Mouse (Mus musculus): ENCODE measurements around the gene Ppil1. TPM values are rescaled to one million over a fixed set of nuclear protein-coding genes. Genes with fewer than 3 reads are reported as not detected.

The Ppil1 gene
- polyA plus RNA-seq, 1 experiment from 2014 or later = 151 TPM

DNA sequence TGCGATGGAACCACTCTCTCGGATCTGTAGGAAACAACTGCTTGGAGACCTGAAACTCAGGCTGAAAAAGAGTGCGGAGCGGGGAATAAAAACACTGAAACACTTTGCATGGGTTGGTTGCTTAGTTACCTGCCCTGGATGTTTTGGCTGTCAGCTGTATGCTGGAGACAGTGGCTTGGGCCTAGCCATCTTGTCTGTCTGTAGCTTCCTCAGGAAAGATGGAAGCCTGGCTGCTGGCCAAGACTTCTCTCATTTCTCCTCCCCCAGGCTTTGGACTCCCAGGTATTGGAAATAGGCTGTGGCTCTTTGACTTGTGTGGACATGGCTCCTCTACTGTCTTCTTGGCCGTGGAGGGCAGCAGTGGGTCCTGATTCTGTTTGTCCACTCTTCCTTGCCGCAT lies 37.4 kb upstream of the Ppil1 start:
- H3K9ac ChIP-seq = no peak overlapping the region
- no peak overlapping the region for H3K4me3 ChIP-seq
- no peak overlapping the region for H3K4me2 ChIP-seq
- peaks cover 63% of the 10 kb centered on the region for H3K36me3 ChIP-seq (ENCODE audit: poor library complexity, severe bottlenecking)
- WGBS = 94% methylated on average over 6 of the region's 6 CpGs
- H3K4me1 ChIP-seq = peaks cover 9% of the 10 kb centered on the region; the same call in 1 of the 2 replicates
- no peaks in the 10 kb centered on the region for H3K9me3 ChIP-seq (replicated peaks)
- ATAC-seq = no peak
- no peaks in the 10 kb centered on the region for H3K27me3 ChIP-seq
- no peak overlapping the region for H3K27ac ChIP-seq

DNA sequence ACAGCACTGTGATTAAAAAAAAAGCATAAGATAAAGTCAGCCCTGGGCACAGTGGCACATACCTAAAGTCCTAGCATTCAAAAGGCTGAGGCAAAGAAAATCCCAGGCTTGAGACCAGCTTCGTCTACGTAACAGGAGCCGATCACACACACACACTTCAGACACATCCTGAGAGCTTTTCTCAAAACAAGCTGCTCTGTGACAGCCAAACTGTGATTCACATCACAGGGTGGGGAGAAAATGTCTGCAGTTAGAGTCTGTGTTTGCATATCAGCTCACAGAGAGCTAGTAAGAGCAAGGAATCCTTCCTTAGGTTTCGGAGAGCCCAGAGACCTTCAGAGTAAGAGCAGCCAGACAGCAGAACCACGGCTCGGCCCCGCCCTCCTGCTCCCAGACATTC lies 36.9 kb upstream of the Ppil1 start:
- no peaks in the 10 kb centered on the region for H3K27me3 ChIP-seq
- H3K27ac ChIP-seq = no peak overlapping the region
- no peak overlapping the region for H3K9ac ChIP-seq
- no peak overlapping the region for H3K4me3 ChIP-seq
- no peak for ATAC-seq
- no peaks in the 10 kb centered on the region for H3K9me3 ChIP-seq (replicated peaks)
- 95% methylated on average over 7 of the region's 7 CpGs for WGBS
- peaks cover 9% of the 10 kb centered on the region; the same call in 1 of the 2 replicates for H3K4me1 ChIP-seq
- peaks cover 68% of the 10 kb centered on the region for H3K36me3 ChIP-seq (ENCODE audit: poor library complexity, severe bottlenecking)
- H3K4me2 ChIP-seq = no peak overlapping the region

DNA sequence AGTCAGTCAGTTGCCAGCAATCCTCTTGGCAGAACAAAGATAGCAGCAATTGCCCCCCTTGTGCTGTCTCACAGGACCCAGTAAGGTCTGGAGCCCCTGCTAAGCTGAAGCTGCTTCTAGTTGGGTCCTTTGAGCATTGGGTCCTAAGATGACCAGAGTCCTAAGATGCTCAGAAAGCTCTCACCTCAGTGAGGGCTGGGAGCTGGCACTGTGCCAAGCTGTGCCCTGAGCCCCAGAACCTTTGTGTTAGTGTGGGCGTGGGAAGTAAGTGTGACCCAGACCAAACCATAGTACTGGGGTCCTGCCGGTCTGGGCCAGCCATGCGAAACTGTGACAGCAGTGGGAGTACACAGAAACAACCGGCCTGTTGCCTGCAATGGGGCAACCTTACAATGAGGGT lies 35.3 kb upstream of the Ppil1 start:
- Histone ChIP-seq H3K4me1 (0 out of 2 replicates have a peak, but pooled peaks cover 5% of the 10 kb centered on the region), H3K9me3 (replicated peaks) (no peaks in the 10 kb centered on the region), H3K9ac (no peak overlapping the region), H3K4me2 (no peak overlapping the region), H3K27me3 (no peaks in the 10 kb centered on the region), H3K27ac (no peak overlapping the region), H3K36me3 (ENCODE audit: poor library complexity, severe bottlenecking) (peaks cover 84% of the 10 kb centered on the region), H3K4me3 (no peak overlapping the region)
- no peak for ATAC-seq
- WGBS = 80% methylated on average over 4 of the region's 4 CpGs

DNA sequence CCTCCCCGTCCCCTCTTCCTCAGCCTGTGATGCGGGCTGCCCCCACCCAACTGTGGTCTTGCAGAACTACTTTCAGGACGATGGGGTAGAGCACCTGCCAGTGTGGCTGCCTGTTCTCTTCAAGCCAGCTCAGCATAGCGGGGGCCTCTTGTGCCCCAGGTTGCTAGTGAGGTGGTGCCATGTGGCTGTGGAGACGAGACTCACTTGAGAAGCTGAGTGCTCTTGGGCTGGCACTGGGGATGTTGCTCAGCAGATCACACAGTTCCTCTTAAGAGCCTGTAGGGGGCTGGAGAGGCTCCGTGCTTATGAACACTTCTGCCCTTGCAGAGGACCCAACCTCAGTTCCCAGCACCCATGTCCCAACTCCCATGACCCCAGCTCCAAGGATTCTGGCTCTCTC lies 33.8 kb upstream of the Ppil1 start:
- 92% methylated on average over 6 of the region's 6 CpGs for WGBS
- H3K9ac ChIP-seq = no peak overlapping the region
- no peak for ATAC-seq
- H3K9me3 ChIP-seq (replicated peaks) = no peaks in the 10 kb centered on the region
- H3K4me2 ChIP-seq = no peak overlapping the region
- no peak overlapping the region for H3K27ac ChIP-seq
- H3K4me3 ChIP-seq = no peak overlapping the region
- H3K27me3 ChIP-seq = no peaks in the 10 kb centered on the region
- H3K36me3 ChIP-seq (ENCODE audit: poor library complexity, severe bottlenecking) = peaks cover 87% of the 10 kb centered on the region
- 0 out of 2 replicates have a peak, but pooled peaks cover 5% of the 10 kb centered on the region for H3K4me1 ChIP-seq

DNA sequence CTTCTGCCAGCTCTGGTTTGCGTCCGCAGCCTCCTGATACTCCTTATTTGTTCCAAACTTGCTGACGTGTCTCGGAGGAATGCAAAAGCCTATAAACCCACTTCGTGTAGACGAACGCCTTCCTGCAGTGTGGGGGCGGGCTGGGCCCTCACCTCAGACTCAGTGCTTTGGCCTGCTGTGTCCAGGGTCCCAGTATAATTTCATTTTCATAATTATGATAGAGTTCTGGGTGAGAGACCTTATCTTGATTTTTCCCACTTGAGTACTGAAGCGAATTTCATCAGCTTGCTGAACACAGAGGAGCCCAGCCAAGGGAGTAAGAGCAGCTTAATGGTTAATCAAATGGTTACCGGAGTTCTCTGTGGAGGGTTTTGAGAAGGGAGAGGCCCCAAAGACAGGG lies 33.3 kb upstream of the Ppil1 start:
- no peak for ATAC-seq
- Histone ChIP-seq H3K4me2 (no peak overlapping the region), H3K9me3 (replicated peaks) (no peaks in the 10 kb centered on the region), H3K36me3 (ENCODE audit: poor library complexity, severe bottlenecking) (peaks cover 84% of the 10 kb centered on the region), H3K9ac (no peak overlapping the region), H3K27ac (no peak overlapping the region), H3K4me1 (0 out of 2 replicates have a peak, but pooled peaks cover 5% of the 10 kb centered on the region), H3K27me3 (no peaks in the 10 kb centered on the region), H3K4me3 (no peak overlapping the region)
- WGBS = 93% methylated on average over 10 of the region's 10 CpGs

DNA sequence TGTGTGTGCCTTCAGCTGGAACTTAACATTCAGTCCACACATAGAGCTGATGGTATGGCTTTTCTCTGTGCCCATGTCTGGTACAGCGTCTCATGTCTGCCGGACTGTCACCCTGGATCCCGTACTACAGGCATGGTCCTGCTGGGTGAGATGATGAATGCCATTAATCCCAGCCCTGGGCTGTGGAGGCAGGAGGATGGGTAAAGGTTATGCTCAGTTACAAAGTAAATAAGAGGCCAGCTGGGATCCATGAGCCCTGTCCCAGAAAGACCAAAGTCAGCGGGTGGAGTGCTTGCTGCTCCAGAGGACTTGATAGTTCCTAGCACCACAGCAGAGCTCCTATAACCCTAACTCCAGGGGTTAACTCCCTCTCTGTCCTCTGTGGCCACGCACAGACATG lies 31.8 kb upstream of the Ppil1 start:
- WGBS = 87% methylated on average over 5 of the region's 5 CpGs
- peaks cover 75% of the 10 kb centered on the region for H3K36me3 ChIP-seq (ENCODE audit: poor library complexity, severe bottlenecking)

DNA sequence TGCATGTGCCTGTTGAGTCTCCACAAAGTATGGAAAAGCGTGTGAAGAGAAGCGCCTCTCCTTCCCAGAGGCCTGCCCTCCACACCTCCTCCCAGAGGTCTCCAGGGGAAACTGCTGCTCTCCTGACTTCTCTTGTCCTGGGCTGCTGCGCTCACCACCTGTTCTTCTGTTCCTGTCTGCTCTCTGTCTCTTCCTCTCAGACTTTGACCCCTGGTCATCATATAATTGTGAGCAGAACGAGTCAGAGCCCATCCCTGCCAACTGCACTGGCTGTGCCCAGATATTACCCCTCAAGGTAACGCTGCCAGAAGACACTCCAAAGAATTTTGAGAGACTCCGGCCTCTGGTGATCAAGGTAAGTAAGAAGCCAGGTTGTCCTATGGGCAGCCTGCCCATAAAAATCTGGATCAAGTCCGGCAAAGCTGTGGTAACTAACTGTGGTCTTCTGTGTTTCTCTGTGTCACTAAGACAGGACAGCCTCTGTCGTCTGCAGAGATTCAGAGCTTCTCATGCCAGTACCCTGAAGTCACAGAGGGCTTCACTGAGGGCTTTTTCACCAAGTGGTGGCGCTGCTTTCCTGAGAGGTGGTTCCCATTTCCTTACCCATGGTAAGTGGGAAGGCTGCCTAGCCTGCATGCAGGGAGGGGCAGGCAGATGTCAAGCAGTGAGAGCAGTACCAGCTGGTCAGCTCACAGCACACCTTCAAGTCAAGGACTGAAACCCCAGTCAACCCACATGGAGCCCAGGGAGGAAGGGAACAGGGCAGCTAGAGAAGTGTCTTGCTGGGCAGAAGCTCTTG lies 30.0 kb upstream of the Ppil1 start:
- Histone ChIP-seq H3K9me3 (replicated peaks) (no peaks in the 10 kb centered on the region), H3K4me2 (no peak overlapping the region), H3K27ac (no peak overlapping the region), H3K4me3 (no peak overlapping the region), H3K27me3 (no peaks in the 10 kb centered on the region), H3K36me3 (ENCODE audit: poor library complexity, severe bottlenecking) (peaks cover 65% of the 10 kb centered on the region), H3K9ac (no peak overlapping the region), H3K4me1 (0 out of 2 replicates have a peak, but pooled peaks cover 1% of the 10 kb centered on the region)
- ATAC-seq = no peak
- WGBS = 86% methylated on average over 9 of the region's 9 CpGs

More for the DNA sequence above, 31.8 kb upstream of the Ppil1 start:
- no peak overlapping the region for H3K4me2 ChIP-seq
- H3K4me3 ChIP-seq = no peak overlapping the region
- no peaks in the 10 kb centered on the region for H3K27me3 ChIP-seq
- no peak overlapping the region for H3K27ac ChIP-seq
- H3K9me3 ChIP-seq (replicated peaks) = no peaks in the 10 kb centered on the region
- H3K9ac ChIP-seq = no peak overlapping the region
- ATAC-seq = no peak
- H3K4me1 ChIP-seq = 0 out of 2 replicates have a peak, but pooled peaks cover 5% of the 10 kb centered on the region

DNA sequence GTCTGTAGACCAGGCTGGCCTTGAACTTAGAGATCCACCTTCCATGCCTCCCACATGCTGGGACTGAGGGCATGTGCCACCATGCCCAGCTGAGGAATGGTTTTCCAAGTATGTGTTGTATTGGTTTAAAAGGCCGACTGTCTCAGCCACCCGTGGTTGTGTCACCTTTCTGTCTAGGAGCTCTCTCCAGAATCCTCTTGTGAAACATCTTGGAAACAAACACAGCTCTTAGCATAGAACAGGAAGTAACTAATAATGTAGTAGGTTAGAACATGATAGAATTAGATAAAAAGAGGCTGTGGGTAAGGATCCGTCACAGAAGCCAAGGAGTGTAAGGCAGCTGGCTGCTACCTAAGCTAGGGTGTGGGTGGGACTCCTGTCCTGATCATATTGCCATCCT lies 29.0 kb upstream of the Ppil1 start:
- WGBS = 89% methylated on average over 3 of the region's 3 CpGs
- H3K9ac ChIP-seq = no peak overlapping the region
- ATAC-seq = no peak
- peaks cover 57% of the 10 kb centered on the region for H3K36me3 ChIP-seq (ENCODE audit: poor library complexity, severe bottlenecking)
- no peaks in the 10 kb centered on the region for H3K27me3 ChIP-seq
- no peak overlapping the region for H3K4me2 ChIP-seq
- no peaks in the 10 kb centered on the region for H3K4me1 ChIP-seq
- no peak overlapping the region for H3K27ac ChIP-seq
- no peaks in the 10 kb centered on the region for H3K9me3 ChIP-seq (replicated peaks)
- H3K4me3 ChIP-seq = no peak overlapping the region

DNA sequence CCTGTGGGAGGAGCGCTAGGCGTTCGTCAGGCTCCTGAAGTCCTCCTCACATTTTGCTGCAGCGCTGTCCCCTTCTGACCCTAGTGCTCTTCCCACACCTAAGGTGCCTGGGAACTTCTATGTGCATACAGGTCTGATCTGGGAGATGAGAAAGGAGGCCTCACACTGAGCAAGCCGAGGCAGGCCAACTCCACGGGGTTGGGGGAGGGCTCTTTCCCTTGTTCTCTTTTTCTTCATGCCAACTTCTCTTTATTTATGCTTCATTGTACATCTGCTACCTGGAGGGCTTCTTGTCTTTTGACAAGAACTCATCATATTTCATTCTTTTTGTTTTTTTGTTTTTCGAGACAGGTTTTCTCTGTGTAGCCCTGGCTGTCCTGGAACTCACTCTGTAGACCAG lies 27.8 kb upstream of the Ppil1 start:
- Histone ChIP-seq H3K9me3 (replicated peaks) (no peaks in the 10 kb centered on the region), H3K4me1 (no peaks in the 10 kb centered on the region), H3K27ac (no peak overlapping the region), H3K4me2 (no peak overlapping the region), H3K27me3 (no peaks in the 10 kb centered on the region), H3K36me3 (ENCODE audit: poor library complexity, severe bottlenecking) (peaks cover 45% of the 10 kb centered on the region), H3K4me3 (no peak overlapping the region), H3K9ac (no peak overlapping the region)
- no peak for ATAC-seq
- 87% methylated on average over 7 of the region's 7 CpGs for WGBS

DNA sequence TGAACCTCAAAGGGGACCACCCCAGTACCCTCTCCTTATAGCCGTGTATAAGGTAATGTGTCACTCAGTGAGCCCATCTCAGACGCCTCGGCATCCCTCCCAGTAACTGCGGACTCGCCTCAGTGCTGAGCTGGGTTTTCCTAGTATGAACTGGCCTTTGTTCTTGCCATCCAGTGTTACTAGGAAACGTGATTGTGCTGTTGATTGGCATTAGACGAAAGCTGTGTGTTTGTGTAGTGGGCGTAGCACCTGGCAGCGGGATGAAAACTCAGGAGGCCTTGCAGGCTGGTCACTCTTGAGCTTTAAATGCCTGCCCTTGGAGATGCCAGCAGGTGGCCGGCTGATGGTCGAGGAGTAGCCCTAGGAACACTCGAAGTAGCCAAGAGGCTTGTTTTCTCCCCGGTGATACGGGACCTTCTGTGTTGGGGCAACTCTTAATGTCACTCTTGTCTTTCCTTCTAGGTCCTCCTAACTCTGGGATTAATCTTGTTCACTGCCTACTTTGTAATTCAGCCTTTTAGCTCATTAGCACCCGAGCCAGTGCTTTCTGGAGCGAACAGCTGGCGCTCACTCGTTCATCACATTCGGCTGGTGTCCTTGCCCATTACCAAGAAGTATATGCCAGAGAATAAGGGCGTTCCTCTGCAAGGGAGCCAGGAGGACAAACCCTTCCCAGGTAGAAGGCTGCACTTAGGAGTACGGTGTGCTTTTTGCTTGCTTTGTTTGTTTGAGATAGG lies 18.4 kb upstream of the Ppil1 start:
- peak overlapping the region; percentile 51 for H3K9ac ChIP-seq
- H3K36me3 ChIP-seq (ENCODE audit: poor library complexity, severe bottlenecking) = peaks cover 34% of the 10 kb centered on the region
- no peaks in the 10 kb centered on the region for H3K9me3 ChIP-seq (replicated peaks)
- H3K4me2 ChIP-seq = peak overlapping the region; percentile 30
- peak overlapping the region; percentile 80 for H3K27ac ChIP-seq
- no peak overlapping the region for H3K4me3 ChIP-seq
- whole genome bisulfite sequencing = 16% methylated on average over 21 of the region's 21 CpGs
- H3K27me3 ChIP-seq = no peaks in the 10 kb centered on the region
- H3K4me1 ChIP-seq = peaks cover 20% of the 10 kb centered on the region
- peak; percentile 78 for ATAC-seq

DNA sequence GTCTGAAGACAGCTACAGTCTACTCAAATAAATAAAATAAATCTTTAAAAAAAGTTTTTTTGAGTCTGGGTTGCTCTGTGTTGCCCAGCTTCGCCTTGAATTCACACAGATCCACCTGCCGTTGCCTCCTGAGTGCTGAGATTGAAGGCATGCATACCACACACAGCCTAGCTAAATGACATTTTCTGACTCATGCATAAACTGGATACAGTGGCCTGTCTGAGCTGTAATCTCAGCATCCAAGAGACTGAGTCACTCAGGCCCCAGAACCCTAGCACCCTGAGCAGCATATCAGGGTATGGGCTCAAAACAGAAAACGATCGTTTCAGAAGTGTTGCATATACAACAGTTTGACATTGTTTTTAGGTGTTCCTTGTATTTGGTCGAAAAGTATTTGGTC lies 17.6 kb upstream of the Ppil1 start:
- ATAC-seq = no peak
- WGBS = 79% methylated on average over 5 of the region's 5 CpGs
- Histone ChIP-seq H3K4me2 (0 out of 2 replicates have a peak overlapping the region, but pooled peaks have one; percentile 30), H3K27me3 (no peaks in the 10 kb centered on the region), H3K9ac (no peak overlapping the region), H3K4me1 (peaks cover 20% of the 10 kb centered on the region), H3K9me3 (replicated peaks) (no peaks in the 10 kb centered on the region), H3K36me3 (ENCODE audit: poor library complexity, severe bottlenecking) (peaks cover 34% of the 10 kb centered on the region), H3K4me3 (no peak overlapping the region), H3K27ac (peak overlapping the region; percentile 80)

DNA sequence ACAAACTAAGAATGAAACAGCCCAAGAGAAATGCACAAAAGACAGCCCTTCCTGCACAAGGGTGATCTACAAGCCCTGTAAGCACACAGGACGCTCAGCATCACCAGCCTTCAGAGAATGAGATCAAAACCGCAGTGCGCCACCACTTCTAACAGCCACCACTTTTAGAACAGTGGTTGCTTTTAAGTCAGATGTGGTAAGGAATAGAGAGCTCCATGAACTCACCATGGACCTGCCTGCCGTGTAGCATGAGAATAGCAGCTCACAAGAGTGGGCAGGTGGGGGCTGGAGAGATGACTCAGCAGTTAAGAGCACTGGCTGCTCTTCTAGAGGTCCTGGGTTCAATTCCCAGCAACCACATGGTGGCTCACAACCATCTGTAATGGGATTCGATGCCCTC lies 16.4 kb upstream of the Ppil1 start:
- no peak overlapping the region for H3K4me3 ChIP-seq

More for the DNA sequence above, 16.4 kb upstream of the Ppil1 start:
- Histone ChIP-seq H3K9me3 (replicated peaks) (no peaks in the 10 kb centered on the region), H3K27ac (no peak overlapping the region; the same call in 1 of the 2 replicates), H3K9ac (no peak overlapping the region), H3K36me3 (ENCODE audit: poor library complexity, severe bottlenecking) (peaks cover 29% of the 10 kb centered on the region), H3K4me2 (no peak overlapping the region), H3K27me3 (no peaks in the 10 kb centered on the region), H3K4me1 (peaks cover 20% of the 10 kb centered on the region)
- 92% methylated on average over 5 of the region's 5 CpGs for WGBS
- no peak for ATAC-seq
